8 mouse cellular contexts compared by ENCODE assay signal in the genomic region with DNA sequence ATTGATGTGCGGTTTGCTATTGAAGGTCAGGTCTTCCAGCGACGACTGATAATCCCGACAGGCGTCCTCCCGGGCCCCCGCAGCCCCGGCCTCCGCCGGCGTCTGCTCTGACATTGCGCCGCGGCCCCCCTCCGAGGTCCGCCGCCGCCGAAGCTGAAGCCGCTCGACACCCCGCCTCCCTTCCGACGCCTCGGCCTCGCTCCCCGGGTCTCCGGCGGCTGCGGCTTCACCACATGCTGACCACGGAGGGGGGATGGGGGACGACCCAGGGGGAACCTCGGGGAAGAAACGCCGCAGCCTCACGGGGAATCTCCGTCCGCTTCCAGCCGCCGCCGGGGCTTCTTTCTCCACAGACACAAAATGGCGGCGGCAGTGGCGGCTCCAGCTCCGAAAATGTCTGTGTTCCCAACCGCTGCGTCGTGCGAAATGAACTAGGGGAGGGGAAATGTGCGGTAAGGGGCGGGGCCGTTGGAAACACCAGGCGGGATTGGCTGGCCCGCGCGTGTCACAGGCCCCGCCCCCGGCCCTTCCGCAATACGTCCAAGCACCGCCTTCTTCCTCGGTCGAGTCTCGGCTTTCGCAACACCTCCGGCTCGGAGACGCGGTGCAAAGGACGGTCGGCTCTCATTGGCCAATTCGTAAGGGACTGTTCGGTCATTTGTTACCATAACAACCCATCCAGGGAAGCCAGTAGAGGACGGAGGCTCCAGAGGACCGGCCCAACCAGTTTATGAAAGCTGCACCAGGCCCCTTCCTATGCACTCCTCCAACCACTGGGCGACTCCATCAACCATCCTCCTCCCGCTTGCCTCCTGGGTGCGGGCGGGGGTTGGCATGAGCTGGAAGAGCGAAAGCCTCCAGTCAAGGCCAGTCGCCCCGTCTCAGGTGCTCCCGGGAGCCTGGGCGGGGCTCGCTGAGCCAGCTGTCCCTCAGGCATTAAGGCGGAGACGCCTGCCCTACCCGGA. TPM values are rescaled to one million over a fixed set of nuclear protein-coding genes. Genes with fewer than 3 reads are reported as not detected.
A peak's percentile ranks its signal among the peaks of the same experiment; 100 is the strongest.
DNase-seq lines count a peak whose midpoint lies in the region; ATAC-seq lines count a peak whose summit lies in the region.

A gene (minus strand): TSS at position 428 of the 965 bp plus-strand sequence.

- peak within 1 kb of the TSS; percentile 98 for H3K9ac ChIP-seq in hindbrain, embryonic 12.5 days

- no peaks in the 10 kb centered on the region for H3K36me3 ChIP-seq in hindbrain, embryonic 12.5 days

- H3K4me3 ChIP-seq in hindbrain, embryonic 12.5 days = peak within 1 kb of the TSS; percentile 81

- H3K27me3 ChIP-seq in hindbrain, embryonic 12.5 days = no peaks in the 10 kb centered on the region

- peak; percentile 99 for DNase-seq in NIH3T3 (ENCODE audit: low read depth)
- peak; percentile 99 for DNase-seq in cerebellum, postnatal 10 days
- DNase-seq in frontal cortex, postnatal 10 days (ENCODE audit: low spot score in 2 of 2) = peak; percentile 94 to 97
- peak; percentile 93 to 98 for DNase-seq in layer of hippocampus, postnatal 14 days (ENCODE audit: low spot score in 2 of 2)
- DNase-seq in lung, postnatal 14 days = peak; percentile 97
- DNase-seq in retina, adult 2 months (ENCODE audit: low read depth, low spot score) = peak; percentile 93
- DNase-seq in thymus, postnatal 36 days = peak; percentile 95 to 96

- H3K4me1 ChIP-seq in hindbrain, embryonic 12.5 days = peaks cover 18% of the 10 kb centered on the region

- H3K9me3 ChIP-seq in hindbrain, embryonic 12.5 days (replicated peaks) = no peaks in the 10 kb centered on the region

- WGBS in hindbrain, embryonic 12.5 days = under 1% methylated on average over 82 of the region's 88 CpGs

- peak; percentile 99 for ATAC-seq in hindbrain, embryonic 12.5 days (ENCODE audit: low FRiP score)

- H3K4me2 ChIP-seq in hindbrain, embryonic 12.5 days (replicated peaks) = peak within 1 kb of the TSS; percentile 80

- H3K27ac ChIP-seq in hindbrain, embryonic 12.5 days = peak within 1 kb of the TSS; percentile 98

RNA-seq across cellular contexts. Expression of the gene that starts here (rescaled TPM):
- 29.2 and 31.7 TPM in 2 replicates for polyA plus RNA-seq in hindbrain, embryonic 12.5 days (2016; fragmentation: Nextera tagmentation; extraction: Ambion mirVana)
- total RNA-seq in layer of hippocampus, postnatal 14 days (2021) = 10 to 100 TPM; 41.8 to 48.8 TPM

Comparison
In these comparisons a context has a peak if more than half of its experiments do, and no peak if none do; other contexts are left out.
1. Peak in every context shown above with its lines: DNase-seq, ATAC-seq, H3K4me3 ChIP-seq and H3K27ac ChIP-seq.